Mouse (Mus musculus) retina, postnatal 7 days (tissue): ENCODE measurements around the gene Car5a.

ENCODE experiments used
- DNase-seq: peaks from one replicate; pipeline ENCODE4 v3.0.0-alpha.2; 2012; ENCODE audit warnings: low read depth, low spot score

The Car5a gene

DNA sequence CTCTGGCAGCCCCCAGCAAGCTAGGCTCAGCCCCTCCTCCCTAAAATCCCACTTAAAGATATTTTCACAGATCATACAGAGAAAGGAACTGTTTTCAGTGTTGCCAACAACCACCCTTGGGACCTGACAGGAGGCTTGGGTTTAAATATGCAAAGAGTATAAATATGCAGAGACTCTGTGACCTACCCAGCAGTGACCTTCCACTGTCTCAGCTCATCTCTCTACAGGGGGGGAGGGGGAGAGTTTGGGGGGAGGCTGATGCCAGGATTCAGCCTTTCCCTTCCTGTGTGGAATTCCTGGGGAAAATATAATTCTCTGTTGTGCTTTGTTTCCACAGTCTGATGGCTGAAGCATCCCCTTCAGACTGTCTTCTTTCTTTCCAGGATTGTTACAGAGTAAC lies 9.8 kb downstream of the Car5a start:
- no peak for DNase-seq

DNA sequence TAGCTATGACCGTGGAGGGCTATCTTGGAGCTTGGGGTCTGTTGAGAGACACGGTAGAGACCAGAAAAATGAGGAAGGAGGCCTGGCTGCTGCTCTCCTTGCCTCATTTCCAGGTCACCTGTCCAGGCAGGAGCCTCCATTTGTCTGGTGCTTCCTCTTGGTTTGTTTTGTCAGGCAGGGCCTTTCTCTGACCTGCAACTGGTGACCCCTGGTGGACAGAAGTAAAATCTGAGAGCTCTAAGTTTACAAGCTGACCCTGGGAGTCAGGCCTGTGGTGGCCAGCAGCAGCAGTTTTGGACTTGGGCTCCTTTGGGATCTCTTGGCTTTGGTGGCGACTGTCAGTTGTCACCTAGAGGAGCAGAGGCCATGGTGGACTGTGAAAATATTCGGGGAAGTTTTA lies 10.2 kb downstream of the Car5a start:
- no peak for DNase-seq

- no peak for DNase-seq
Measured at GRCm38 (mm10) chr8:121932668-121933520, 11.8 kb downstream of the Car5a start.

DNA sequence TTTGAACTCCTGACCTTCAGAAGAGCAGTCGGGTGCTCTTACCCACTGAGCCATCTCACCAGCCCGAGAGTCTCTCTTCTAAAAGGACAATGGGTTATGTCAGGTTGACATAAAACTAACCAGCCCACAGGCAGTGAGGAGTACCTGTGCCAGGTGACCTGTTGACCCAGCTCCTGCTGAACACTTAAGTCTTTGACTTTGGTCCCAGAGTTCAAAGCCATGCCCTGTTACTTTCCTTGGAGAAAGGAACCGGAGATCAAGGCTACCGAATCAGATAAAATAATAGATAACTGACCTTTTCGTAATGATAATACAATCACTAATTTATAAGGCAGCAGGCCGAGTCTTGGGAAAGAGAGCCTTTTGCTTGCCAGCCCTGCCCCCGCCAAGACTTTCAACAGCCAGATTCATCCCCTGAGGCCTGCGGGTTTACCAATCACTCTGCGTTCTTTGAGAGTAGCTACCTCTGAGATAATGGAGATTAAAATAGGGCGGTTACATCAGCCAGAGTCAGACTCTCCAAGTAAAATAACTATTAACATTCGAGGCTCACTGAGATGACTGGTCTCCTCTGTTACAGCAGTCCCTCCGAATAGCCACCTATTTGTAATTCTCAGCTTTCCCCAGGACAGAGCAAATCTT lies 12.6 kb downstream of the Car5a start:
- no peak for DNase-seq

- DNase-seq = no peak
Measured at GRCm38 (mm10) chr8:121931571-121931970, 13.1 kb downstream of the Car5a start.

- no peak for DNase-seq
Measured at GRCm38 (mm10) chr8:121930047-121930446, 14.7 kb downstream of the Car5a start.

DNA sequence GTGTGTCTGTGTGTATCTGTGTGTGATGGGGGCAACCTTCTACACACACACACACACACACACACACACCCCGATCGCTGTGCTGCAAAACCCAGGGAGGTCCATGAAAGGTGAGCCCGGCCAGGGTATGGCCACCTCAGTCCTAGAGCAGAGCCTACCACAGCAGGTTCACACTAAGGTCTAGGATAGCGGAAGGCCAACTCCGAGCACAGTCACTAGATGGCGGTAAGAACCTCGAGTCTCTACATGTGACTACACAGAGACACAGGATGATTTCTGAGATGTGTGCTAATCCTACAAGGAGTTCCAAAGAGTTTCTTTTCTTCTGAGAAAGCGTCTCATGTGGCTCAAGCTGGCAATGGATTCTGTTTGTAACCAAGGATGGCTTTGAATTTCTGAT lies 17.4 kb downstream of the Car5a start:
- no peak for DNase-seq

GRCm38 (mm10) chr8:121926266-121926665 lies 18.4 kb downstream of the Car5a start:
- no peak for DNase-seq

- peak; percentile 66 for DNase-seq
Measured at GRCm38 (mm10) chr8:121925624-121926023, 19.1 kb downstream of the Car5a start.

GRCm38 (mm10) chr8:121924681-121925080 lies 20.0 kb downstream of the Car5a start:
- DNase-seq = no peak

DNA sequence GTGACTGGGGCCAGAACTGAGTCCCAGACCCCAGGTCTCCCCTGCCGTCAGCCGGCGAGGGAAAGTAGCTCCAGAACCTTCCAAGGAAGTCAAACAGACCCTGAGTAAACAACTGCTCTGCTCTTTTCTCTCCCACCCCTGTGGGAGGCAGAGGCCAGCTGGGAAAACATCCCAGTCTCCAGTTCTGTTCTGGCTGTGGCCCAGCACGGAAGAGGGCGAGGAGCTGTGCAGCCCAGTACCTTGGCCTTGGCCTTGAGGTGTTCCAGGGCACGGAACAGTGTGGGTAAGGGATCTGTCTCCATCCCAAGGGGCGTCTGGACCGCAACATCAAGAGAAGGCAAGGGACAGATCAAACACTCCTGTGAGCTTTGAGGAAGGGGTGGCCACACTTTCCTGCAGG lies 22.6 kb downstream of the Car5a start:
- DNase-seq = no peak

GRCm38 (mm10) chr8:121921582-121921981 lies 23.1 kb downstream of the Car5a start:
- no peak for DNase-seq

DNA sequence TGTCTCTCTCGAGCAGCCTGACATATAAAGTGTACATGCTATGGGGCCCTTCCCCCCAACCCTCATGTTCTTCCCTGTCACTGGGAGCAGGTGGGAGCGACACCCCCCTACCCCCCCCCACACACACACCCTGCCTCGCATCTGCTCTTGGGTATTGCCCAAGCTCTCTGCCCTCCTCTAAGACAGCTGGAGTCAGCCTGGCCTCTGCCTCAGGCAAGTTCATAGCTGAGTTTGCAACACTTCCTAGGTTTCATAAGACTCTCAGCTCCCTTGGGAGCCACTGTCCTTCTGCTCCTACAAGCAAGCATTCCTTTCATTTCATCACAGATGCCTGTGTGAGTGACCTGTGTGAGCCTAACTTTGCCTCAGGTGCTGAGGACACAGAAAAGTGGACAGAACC lies 25.0 kb downstream of the Car5a start:
- no peak for DNase-seq

GRCm38 (mm10) chr8:121919158-121919557 lies 25.5 kb downstream of the Car5a start:
- DNase-seq = no peak

GRCm38 (mm10) chr8:121913378-121913777 lies 31.3 kb downstream of the Car5a start:
- no peak for DNase-seq

DNA sequence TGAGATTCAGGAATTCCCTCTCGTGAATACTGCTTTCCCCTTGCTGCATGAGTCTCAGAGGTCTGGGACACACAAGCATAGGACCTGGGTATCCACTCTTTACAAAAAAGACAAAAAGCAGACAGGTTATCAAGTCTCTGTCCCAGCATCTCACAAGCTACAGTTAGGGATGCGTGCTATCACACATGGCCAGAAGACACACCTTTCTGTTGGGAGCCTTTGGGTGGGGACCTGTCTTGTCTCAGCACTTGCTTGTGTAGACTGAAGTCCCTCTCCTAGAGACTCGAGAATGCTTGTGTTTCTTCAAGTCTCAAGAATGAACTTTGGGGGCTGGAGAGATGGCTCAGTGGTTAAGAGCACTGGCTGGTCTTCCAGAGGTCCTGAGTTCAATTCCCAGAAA lies 31.9 kb downstream of the Car5a start:
- no peak for DNase-seq

DNA sequence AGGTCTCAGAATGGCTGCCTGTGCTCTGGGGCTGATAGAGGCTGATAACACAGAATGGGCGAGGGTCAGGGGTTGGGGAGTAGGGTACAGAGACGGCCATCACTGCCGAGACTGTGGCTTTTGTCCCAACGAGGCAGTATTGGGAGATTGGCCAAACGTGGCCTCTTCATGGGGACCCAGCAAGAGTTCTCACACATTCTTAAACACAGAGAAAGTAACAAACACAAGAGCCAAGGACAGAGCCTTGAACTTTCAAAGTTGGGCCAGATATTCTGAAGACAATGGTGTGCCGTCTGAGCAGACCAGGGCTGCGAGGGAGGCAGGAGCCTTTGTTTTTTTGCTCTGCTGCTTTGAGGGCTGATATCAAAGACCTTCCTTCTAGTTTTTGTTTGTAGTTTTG lies 32.7 kb downstream of the Car5a start:
- DNase-seq = no peak

GRCm38 (mm10) chr8:121911400-121911799 lies 33.3 kb downstream of the Car5a start:
- DNase-seq = no peak

- peak; percentile 80 for DNase-seq
Measured at GRCm38 (mm10) chr8:121909663-121910062, 35.0 kb downstream of the Car5a start.

DNA sequence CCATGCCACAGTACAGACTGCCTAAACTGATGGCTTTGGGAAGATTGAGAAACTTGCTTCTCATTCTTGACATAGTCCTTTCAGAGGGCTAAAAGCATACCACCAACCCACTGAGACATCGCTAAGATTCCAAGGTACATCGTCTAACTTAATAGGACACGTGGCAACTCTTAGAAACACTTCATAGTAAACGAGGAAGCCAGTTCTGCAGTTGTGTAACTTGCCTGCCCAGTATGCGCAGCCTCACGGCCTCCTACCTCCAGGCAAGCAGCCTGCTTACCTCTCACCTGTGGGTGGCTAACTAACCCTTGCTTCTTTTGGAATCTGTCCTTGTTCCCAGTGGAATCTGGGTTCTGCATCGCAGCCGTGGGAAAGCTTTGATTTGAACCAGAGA lies 35.6 kb downstream of the Car5a start:
- no peak for DNase-seq

DNA sequence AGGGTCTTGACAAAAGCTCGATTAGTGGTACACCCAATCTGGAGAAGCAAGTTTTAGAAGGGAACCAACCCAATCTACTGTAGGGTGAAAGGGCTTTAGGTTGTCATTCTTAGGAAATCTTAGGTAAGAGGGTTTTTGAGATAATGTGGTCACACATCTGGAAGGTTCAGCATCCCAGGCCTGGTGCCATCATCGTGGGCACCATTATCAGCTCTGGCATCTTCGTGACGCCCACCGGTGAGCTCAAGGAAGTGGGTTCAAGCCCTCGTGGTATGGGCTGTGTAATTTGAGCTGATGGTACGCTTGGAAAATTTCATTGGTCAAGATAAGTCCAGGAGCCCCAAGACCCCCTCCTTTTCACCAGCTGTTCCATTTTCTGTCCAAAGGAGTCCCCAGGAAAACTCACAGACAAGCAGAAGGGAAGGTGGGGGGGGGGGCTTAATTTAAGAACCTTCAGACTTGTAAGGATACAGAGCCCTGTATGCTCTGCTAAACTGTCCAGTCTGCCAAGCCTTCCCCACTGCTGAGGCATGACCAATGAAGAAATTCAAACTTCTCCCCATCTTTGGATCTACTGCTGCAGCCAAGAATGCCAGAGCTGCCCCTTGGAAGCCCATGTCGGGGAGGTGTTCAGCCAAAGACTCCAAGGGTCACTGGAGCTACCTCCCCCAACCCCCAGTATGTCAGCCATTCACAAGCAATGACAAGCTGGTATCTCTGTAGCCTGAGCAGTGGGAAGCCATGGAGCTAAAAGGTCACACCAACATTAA lies 36.1 kb downstream of the Car5a start:
- DNase-seq = no peak

DNA sequence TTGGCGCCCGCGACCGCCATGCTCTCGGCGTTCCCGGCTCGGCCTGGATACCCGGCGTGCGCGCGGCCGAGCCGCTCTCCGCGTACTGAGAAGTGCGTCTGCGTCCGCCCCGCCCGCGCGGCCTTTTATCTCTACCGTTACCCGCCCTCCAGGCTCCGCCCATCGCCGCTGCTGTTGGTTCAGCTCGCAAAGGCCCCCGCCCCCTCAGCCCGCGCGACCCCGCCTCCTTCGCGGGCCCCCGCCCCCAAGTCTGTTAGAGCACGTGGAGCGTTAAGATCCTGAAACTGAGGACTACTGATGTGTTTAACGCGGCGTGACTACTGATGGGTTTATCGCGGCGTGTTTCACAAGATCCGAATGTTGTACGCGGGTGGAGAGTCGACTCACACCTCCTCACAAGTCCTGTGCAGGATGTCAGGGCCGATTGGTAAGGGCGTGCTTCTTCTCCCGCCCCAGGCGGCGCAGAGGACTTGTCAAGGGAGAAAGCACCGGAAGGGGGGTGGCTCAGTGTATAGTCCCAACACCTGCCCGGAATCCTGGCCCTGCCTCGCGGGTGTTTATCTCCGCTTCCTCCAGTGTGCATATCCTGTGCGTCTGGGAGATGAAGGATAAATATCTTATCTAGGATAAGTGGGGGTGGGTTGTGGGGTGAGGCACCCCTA lies 37.0 kb downstream of the Car5a start, which contains the start of gene Slc7a5:
Gene Slc7a5, minus strand, starts transcription at position 108 of the 662 bp plus-strand sequence.
- DNase-seq = peak; percentile 95
